Mouse (Mus musculus) CH12.LX (cell line): ENCODE data around the gene H2-Ab1. TPM values are rescaled to one million over a fixed set of nuclear protein-coding genes. Genes with fewer than 3 reads are reported as not detected.

Experiments used
- DNase-seq: peaks from one replicate; pipeline ENCODE4 v3.0.0-alpha.2; 2013; ENCODE audit errors: extremely low read depth
- H3K27ac ChIP-seq: 2 replicates; pipeline ENCODE4 v1.5.1; 2012; ENCODE audit warnings: low read depth, mild to moderate bottlenecking, control low read depth, moderate library complexity; ENCODE audit not compliant: insufficient read depth
- H3K27me3 ChIP-seq: replicated peaks from 2 replicates; pipeline ENCODE3; 2012; ENCODE audit warnings: inconsistent platforms
- H3K36me3 ChIP-seq, 2 experiments: replicated peaks in 1 of 2; 2 replicates each; pipeline versions ENCODE3 to v1.6.1; 2012; ENCODE audit warnings: inconsistent platforms in 1 of 2, low read length in 1 of 2, mild to moderate bottlenecking in 1 of 2, mixed read lengths in 1 of 2, moderate library complexity in 1 of 2; ENCODE audit not compliant: control insufficient read depth in 1 of 2, insufficient read depth in 1 of 2
- H3K4me1 ChIP-seq, 2 experiments: 2 replicates each; pipeline ENCODE4 v1.6.1; 2012; ENCODE audit warnings: inconsistent platforms in 1 of 2, moderate library complexity in 1 of 2; ENCODE audit not compliant: insufficient read depth in 2 of 2, control insufficient read depth in 1 of 2
- H3K4me2 ChIP-seq: 2 replicates; pipeline ENCODE4 v1.6.1; 2012; ENCODE audit warnings: low read depth, mild to moderate bottlenecking, control low read depth; ENCODE audit not compliant: poor library complexity, insufficient read depth, severe bottlenecking
- H3K4me3 ChIP-seq, 3 experiments: fragments of 150-350 bp in 1 of 3; sonication (generic) in 1 of 3; replicated peaks in 1 of 3; 2 replicates each; pipeline versions ENCODE3 to v1.5.1; 2011 to 2012; ENCODE audit warnings: low read depth in 2 of 3, low read length in 2 of 3, mild to moderate bottlenecking in 2 of 3, moderate library complexity in 2 of 3, control low read depth in 1 of 3, improper control_type of control experiment in 1 of 3, inconsistent platforms in 1 of 3, mixed read lengths in 1 of 3; ENCODE audit not compliant: poor library complexity in 1 of 3
- H3K79me2 ChIP-seq: replicated peaks from 2 replicates; pipeline ENCODE4 v1.6.1; 2012; ENCODE audit warnings: mild to moderate bottlenecking, moderate library complexity; ENCODE audit not compliant: control insufficient read depth, poor library complexity, insufficient read depth, severe bottlenecking; ENCODE audit errors: extremely low read depth
- H3K9ac ChIP-seq: 2 replicates; pipeline ENCODE4 v1.6.1; 2012; ENCODE audit warnings: low read depth, mild to moderate bottlenecking, control low read depth, moderate library complexity; ENCODE audit not compliant: insufficient read depth
- H3K9me3 ChIP-seq: replicated peaks from 2 replicates; pipeline ENCODE3; 2012; ENCODE audit warnings: low read length, inconsistent platforms, mixed read lengths
- CHD1 ChIP-seq: IDR thresholded peaks from 2 replicates; pipeline ENCODE4 v1.6.1; 2012; ENCODE audit warnings: low read depth, low read length, improper control_type of control experiment, inconsistent platforms
- CHD2 ChIP-seq: IDR thresholded peaks from 2 replicates; pipeline ENCODE4 v1.6.1; 2011; ENCODE audit warnings: low read length, improper control_type of control experiment
- ELF1 ChIP-seq: IDR thresholded peaks from 2 replicates; pipeline ENCODE4 v1.6.1; 2014; ENCODE audit warnings: low read depth, mild to moderate bottlenecking, inconsistent platforms, low read length, improper control_type of control experiment
- ETS1 ChIP-seq: conservative IDR thresholded peaks from 2 replicates; pipeline ENCODE4 v1.6.1; 2012; ENCODE audit warnings: low read depth, mild to moderate bottlenecking, inconsistent platforms, low read length, improper control_type of control experiment, moderate library complexity
- GABPA ChIP-seq: IDR thresholded peaks from 2 replicates; pipeline ENCODE4 v1.6.1; 2012; ENCODE audit warnings: low read depth, low read length, improper control_type of control experiment, inconsistent platforms; ENCODE audit not compliant: insufficient replicate concordance
- IRF4 ChIP-seq: IDR thresholded peaks from 2 replicates; pipeline ENCODE4 v1.6.1; 2014; ENCODE audit warnings: low read depth, mild to moderate bottlenecking, inconsistent platforms, low read length, improper control_type of control experiment
- JUN ChIP-seq: IDR thresholded peaks from 2 replicates; pipeline ENCODE4 v1.6.1; 2011; ENCODE audit warnings: low read depth, mild to moderate bottlenecking, low read length, improper control_type of control experiment, moderate library complexity; ENCODE audit not compliant: insufficient read depth
- JUND ChIP-seq: conservative IDR thresholded peaks from 2 replicates; pipeline ENCODE4 v1.6.1; 2011; ENCODE audit warnings: low read depth, low read length, improper control_type of control experiment
- KAT2A ChIP-seq: IDR thresholded peaks from 2 replicates; pipeline ENCODE4 v1.6.1; 2012; ENCODE audit warnings: low read length, improper control_type of control experiment, inconsistent platforms; ENCODE audit not compliant: insufficient replicate concordance
- MAX ChIP-seq: IDR thresholded peaks from 2 replicates; pipeline ENCODE4 v1.6.1; 2011; ENCODE audit warnings: low read length, improper control_type of control experiment
- MXI1 ChIP-seq: IDR thresholded peaks from 2 replicates; pipeline ENCODE4 v1.6.1; 2011; ENCODE audit warnings: mild to moderate bottlenecking, low read depth, low read length, improper control_type of control experiment
- MYC ChIP-seq: IDR thresholded peaks from 2 replicates; pipeline ENCODE4 v1.6.1; 2011; ENCODE audit warnings: low read depth, mild to moderate bottlenecking, improper control_type of control experiment, low read length
- NRF1 ChIP-seq: IDR thresholded peaks from 2 replicates; pipeline ENCODE4 v1.6.1; 2014; ENCODE audit warnings: low read depth, mild to moderate bottlenecking, inconsistent platforms, low read length, improper control_type of control experiment, moderate library complexity
- PAX5 ChIP-seq: IDR thresholded peaks from 2 replicates; pipeline ENCODE4 v1.6.1; 2012; ENCODE audit warnings: low read length, inconsistent platforms, mixed read lengths
- POLR2AphosphoS2 ChIP-seq: IDR thresholded peaks from 2 replicates; pipeline ENCODE4 v1.6.1; 2011; ENCODE audit warnings: low read depth, low read length, improper control_type of control experiment
- SIN3A ChIP-seq: IDR thresholded peaks from 2 replicates; pipeline ENCODE4 v1.6.1; 2012; ENCODE audit warnings: low read length, improper control_type of control experiment, inconsistent platforms
- TBP ChIP-seq: conservative IDR thresholded peaks from 2 replicates; pipeline ENCODE4 v1.6.1; 2011; ENCODE audit warnings: low read depth, low read length, improper control_type of control experiment
- TCF12 ChIP-seq: IDR thresholded peaks from 2 replicates; pipeline ENCODE4 v1.6.1; 2014; ENCODE audit warnings: low read depth, mild to moderate bottlenecking, inconsistent platforms, low read length, improper control_type of control experiment
- USF1 ChIP-seq: IDR thresholded peaks from 2 replicates; pipeline ENCODE4 v1.6.1; 2014; ENCODE audit warnings: low read depth, mild to moderate bottlenecking, inconsistent platforms, low read length, improper control_type of control experiment
- ZC3H11A ChIP-seq: IDR thresholded peaks from 2 replicates; pipeline ENCODE4 v1.6.1; 2012; ENCODE audit warnings: low read depth, mild to moderate bottlenecking, inconsistent platforms, low read length, improper control_type of control experiment
- ZKSCAN1 ChIP-seq: IDR thresholded peaks from 2 replicates; pipeline ENCODE4 v1.6.1; 2012; ENCODE audit warnings: low read depth, inconsistent platforms, low read length, improper control_type of control experiment, borderline replicate concordance
- ZMIZ1 ChIP-seq: IDR thresholded peaks from 2 replicates; pipeline ENCODE4 v1.6.1; 2012; ENCODE audit warnings: low read depth, mild to moderate bottlenecking, inconsistent platforms, low read length, improper control_type of control experiment
- ZNF384 ChIP-seq: IDR thresholded peaks from 2 replicates; pipeline ENCODE4 v1.6.1; 2012; ENCODE audit warnings: low read depth, low read length, improper control_type of control experiment, inconsistent platforms
- dilution Hi-C: fragments of 300-500 bp; cut with MboI; formaldehyde crosslinking; loops from 2 replicates; pipeline ENCODE4 v1.14.3; 2020; ENCODE audit warnings: low sequenced_read_pairs; ENCODE audit not compliant: extremely low pct_unique_long_range_greater_than_20kb, extremely low pct_ligation_motif_present
- in situ Hi-C: fragments of 300-500 bp; cut with MboI; formaldehyde crosslinking; loops from 3 replicates; pipeline ENCODE4 v1.14.3; 2019; ENCODE audit warnings: low sequenced_read_pairs, low pct_ligation_motif_present, low pct_unique_long_range_greater_than_20kb, mixed read lengths
- polyA plus RNA-seq: library from polyadenylated mRNA; unstranded; fragments of >175 nt; gene quantifications from 2 replicates; pipeline ENCODE4 v1.2.1, GENCODE M21; 2012; ENCODE audit warnings: low read depth; ENCODE audit not compliant: insufficient read length
- total RNA-seq, 2 experiments: library from RNA; depleted of rRNA; stranded (reverse); fragments of 300-350 nt in 1 of 2; fragments of >200 nt in 1 of 2; gene quantifications; 2 replicates each; pipeline ENCODE4 v1.2.3; 2012 to 2014

The H2-Ab1 gene
- total and polyA plus RNA-seq, 3 experiments = 114 to 699 (median 119) TPM

GRCm38 (mm10) chr17:34238706-34239105 lies 18.8 kb upstream of the H2-Ab1 start, which contains the start of gene H2-Ob:
H2-Ob (plus strand) TSS chr17:34238903.
- H3K9me3 ChIP-seq = peaks cover 10% of the 10 kb centered on the region
- dilution Hi-C loops = no loop called here
- H3K4me2 ChIP-seq = peak within 1 kb of the TSS; percentile 77
- TF ChIP-seq PAX5 (no peak), MYC (no peak), MXI1 (no peak), POLR2AphosphoS2 (no peak), ELF1 (no peak), JUND (no peak), USF1 (no peak), IRF4 (0 out of 2 replicates have a peak, but pooled peaks have one; percentile 9), GABPA (no peak), ETS1 (peak; percentile 39; the same call in 1 of the 2 replicates), TBP (no peak), SIN3A (peak; percentile 57; the same call in 1 of the 2 replicates), MAX (no peak), ZKSCAN1 (no peak), JUN (no peak), ZNF384 (peak; percentile 93), NRF1 (no peak), CHD2 (peak; percentile 98), CHD1 (no peak), KAT2A (no peak), ZMIZ1 (no peak), ZC3H11A (no peak), TCF12 (no peak)
- H3K4me3 ChIP-seq = peak within 1 kb of the TSS in 2 of 3 experiments; percentile 56 to 59
- H3K4me1 ChIP-seq = peaks cover 0 to 29% of the 10 kb centered on the region in 2 experiments; a peak in 3 of 4 replicates
- DNase-seq = peak; percentile 95
- H3K79me2 ChIP-seq = no peaks in the 10 kb centered on the region
- H3K27ac ChIP-seq = no peak within 1 kb of the TSS
- in situ Hi-C loops = no loop called here
- no peaks in the 10 kb centered on the region for H3K27me3 ChIP-seq
- H3K9ac ChIP-seq = peak within 1 kb of the TSS; percentile 22; the same call in 1 of the 2 replicates
- peaks cover 0 to 28% of the 10 kb centered on the region in 2 experiments for H3K36me3 ChIP-seq
